Mouse (Mus musculus): Measurements from ENCODE around the gene Tedc2. TPM values are rescaled to one million over a fixed set of nuclear protein-coding genes. Genes with fewer than 3 reads are reported as not detected.

The Tedc2 gene
- polyA plus RNA-seq, 1 experiment from 2014 or later, result 8.9 TPM

DNA sequence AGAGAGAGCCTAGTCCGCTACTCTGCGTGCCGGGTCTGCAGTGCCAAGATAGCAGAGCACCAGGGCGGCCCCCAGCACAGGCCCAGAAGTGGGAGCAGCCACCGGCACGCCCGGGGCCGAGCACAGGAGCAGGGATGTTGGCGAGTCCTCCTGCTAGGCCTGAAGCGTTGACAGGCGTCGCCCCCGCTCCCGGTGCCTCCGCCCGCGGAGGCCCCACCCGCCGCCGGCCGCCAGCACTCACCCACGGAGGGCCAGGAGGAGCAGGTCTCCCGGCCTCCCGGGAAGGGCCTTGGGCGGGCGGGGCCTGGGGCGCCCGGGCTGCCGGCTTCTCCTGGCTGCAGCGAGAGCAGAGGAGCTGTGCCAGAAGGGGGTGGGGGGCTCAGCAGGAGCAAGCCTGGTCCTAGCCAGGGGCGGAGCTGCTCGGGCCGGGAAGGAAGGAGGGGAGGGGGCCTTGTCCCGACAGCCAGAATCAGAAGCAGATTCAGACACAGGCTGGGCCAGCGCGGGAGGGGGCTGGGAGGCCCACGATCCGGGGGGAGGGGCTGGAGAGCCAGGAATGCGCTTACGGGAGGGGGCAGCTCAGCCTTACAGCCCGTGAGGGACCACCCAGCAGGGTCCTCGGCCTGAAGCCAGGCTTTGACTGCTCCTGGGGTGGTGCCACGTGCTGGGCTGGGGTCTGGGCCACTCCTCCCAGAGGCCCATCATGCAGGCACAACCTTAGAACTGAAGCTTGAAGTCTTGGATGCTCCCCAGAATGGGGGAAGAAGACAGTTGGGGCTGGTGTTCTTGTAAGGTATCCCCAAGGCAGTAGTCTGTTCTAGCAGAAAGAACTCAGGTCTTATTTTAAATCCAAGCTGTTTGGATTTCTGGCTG is 11.4 kb downstream of the Tedc2 start, which contains the start of gene Ntn3:
TSS of gene Ntn3 (minus strand) at position 489 of the 873 bp plus-strand sequence.
- Histone ChIP-seq H3K36me3 (ENCODE audit: control insufficient read depth, insufficient read depth, low read length) (no peaks in the 10 kb centered on the region), H3K4me1 (ENCODE audit: control insufficient read depth, insufficient read depth, low read depth, low read length) (peaks cover 65% of the 10 kb centered on the region), H3K4me3 (ENCODE audit: low read length) (peak within 1 kb of the TSS; percentile 50), H3K9me3 (ENCODE audit: control insufficient read depth, low read length) (no peaks in the 10 kb centered on the region), H3K27me3 (replicated peaks; ENCODE audit: control insufficient read depth, insufficient read depth, low read length) (no peaks in the 10 kb centered on the region), H3K9ac (ENCODE audit: low read depth, low read length) (peak within 1 kb of the TSS; percentile 80), H3K4me2 (ENCODE audit: low read length) (peak within 1 kb of the TSS; percentile 82), H3K27ac (ENCODE audit: low read depth, low read length) (peak within 1 kb of the TSS; percentile 62)
- peak; percentile 15 for ATAC-seq
- under 1% methylated on average over 30 of the region's 43 CpGs for WGBS

GRCm38 (mm10) chr17:24208641-24209042 is 12.0 kb downstream of the Tedc2 start:
- Histone ChIP-seq H3K4me2 (ENCODE audit: low read length) (peak overlapping the region; percentile 82), H3K27ac (ENCODE audit: low read depth, low read length) (peak overlapping the region; percentile 62), H3K36me3 (ENCODE audit: control insufficient read depth, insufficient read depth, low read length) (no peaks in the 10 kb centered on the region), H3K27me3 (replicated peaks; ENCODE audit: control insufficient read depth, insufficient read depth, low read length) (no peaks in the 10 kb centered on the region), H3K9me3 (ENCODE audit: control insufficient read depth, low read length) (no peaks in the 10 kb centered on the region), H3K4me1 (ENCODE audit: control insufficient read depth, insufficient read depth, low read depth, low read length) (peaks cover 71% of the 10 kb centered on the region), H3K9ac (ENCODE audit: low read depth, low read length) (peak overlapping the region; percentile 80), H3K4me3 (ENCODE audit: low read length) (peak overlapping the region; percentile 50)
- no peak for ATAC-seq
- 5% methylated on average over 28 of the region's 29 CpGs for WGBS

- whole genome bisulfite sequencing, result 56% methylated on average over 34 of the region's 34 CpGs
- peak overlapping the region; percentile 62; the same call in 1 of the 2 replicates for H3K27ac ChIP-seq (ENCODE audit: low read depth, low read length)
- H3K36me3 ChIP-seq (ENCODE audit: control insufficient read depth, insufficient read depth, low read length), result no peaks in the 10 kb centered on the region
- no peak for ATAC-seq
- H3K27me3 ChIP-seq (replicated peaks; ENCODE audit: control insufficient read depth, insufficient read depth, low read length), result no peaks in the 10 kb centered on the region
- H3K4me3 ChIP-seq (ENCODE audit: low read length), result peak overlapping the region; percentile 50
- peaks cover 77% of the 10 kb centered on the region for H3K4me1 ChIP-seq (ENCODE audit: control insufficient read depth, insufficient read depth, low read depth, low read length)
- H3K9me3 ChIP-seq (ENCODE audit: control insufficient read depth, low read length), result no peaks in the 10 kb centered on the region
- H3K9ac ChIP-seq (ENCODE audit: low read depth, low read length), result peak overlapping the region; percentile 90
- H3K4me2 ChIP-seq (ENCODE audit: low read length), result peak overlapping the region; percentile 82
Observed at GRCm38 (mm10) chr17:24207768-24208640, 12.6 kb downstream of the Tedc2 start.

DNA sequence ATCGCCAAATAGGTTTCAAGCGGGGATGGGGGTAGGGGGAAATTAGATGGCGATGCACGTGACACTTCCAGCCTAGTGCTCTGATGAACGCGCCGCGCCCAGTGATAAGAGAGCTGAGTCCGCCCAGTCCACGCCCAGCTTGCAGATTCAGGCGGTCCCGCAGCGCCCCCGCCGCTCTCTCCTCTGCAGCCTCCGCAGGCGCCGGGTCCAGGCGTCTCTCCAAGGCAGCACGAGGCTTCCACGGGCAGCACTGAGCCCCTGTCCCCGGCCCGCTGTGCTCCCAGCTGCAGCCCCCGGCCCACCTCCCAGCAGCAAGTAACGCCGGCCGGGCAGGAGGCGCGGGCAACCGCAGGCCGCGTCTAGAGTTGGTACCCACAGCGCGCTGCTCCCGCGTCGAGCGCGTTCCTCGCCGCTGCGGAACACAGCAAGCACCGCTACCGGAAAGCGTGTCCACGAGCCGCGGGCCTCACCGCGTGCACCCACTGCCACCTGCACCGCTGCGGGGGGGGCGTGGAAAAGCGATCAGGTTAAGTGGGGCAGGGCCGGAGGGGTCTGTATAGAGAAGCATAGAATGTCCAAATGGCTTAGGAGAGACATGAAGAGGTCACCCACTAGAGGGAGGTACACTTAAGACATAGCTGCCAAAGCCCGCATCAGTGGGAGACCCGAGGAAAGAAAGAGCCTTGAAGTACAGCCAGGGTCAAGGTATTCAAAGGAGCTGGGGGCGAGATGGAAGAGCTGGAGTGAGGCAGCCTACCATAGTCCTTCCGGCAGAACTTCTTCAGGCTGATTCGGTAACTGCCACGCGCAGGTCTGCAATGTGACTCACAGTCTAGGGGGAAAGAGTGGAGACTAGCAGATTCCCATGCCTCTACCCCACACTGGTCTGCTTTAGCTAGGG is 13.9 kb downstream of the Tedc2 start:
- WGBS, result 5% methylated on average over 61 of the region's 62 CpGs
- Histone ChIP-seq H3K4me1 (ENCODE audit: control insufficient read depth, insufficient read depth, low read depth, low read length) (peaks cover 75% of the 10 kb centered on the region), H3K4me2 (ENCODE audit: low read length) (peak overlapping the region; percentile 82), H3K9me3 (ENCODE audit: control insufficient read depth, low read length) (no peaks in the 10 kb centered on the region), H3K36me3 (ENCODE audit: control insufficient read depth, insufficient read depth, low read length) (no peaks in the 10 kb centered on the region), H3K27me3 (replicated peaks; ENCODE audit: control insufficient read depth, insufficient read depth, low read length) (no peaks in the 10 kb centered on the region), H3K27ac (ENCODE audit: low read depth, low read length) (peak overlapping the region; percentile 77), H3K9ac (ENCODE audit: low read depth, low read length) (peak overlapping the region; percentile 90), H3K4me3 (ENCODE audit: low read length) (peak overlapping the region; percentile 77)
- peak; percentile 32 for ATAC-seq

DNA sequence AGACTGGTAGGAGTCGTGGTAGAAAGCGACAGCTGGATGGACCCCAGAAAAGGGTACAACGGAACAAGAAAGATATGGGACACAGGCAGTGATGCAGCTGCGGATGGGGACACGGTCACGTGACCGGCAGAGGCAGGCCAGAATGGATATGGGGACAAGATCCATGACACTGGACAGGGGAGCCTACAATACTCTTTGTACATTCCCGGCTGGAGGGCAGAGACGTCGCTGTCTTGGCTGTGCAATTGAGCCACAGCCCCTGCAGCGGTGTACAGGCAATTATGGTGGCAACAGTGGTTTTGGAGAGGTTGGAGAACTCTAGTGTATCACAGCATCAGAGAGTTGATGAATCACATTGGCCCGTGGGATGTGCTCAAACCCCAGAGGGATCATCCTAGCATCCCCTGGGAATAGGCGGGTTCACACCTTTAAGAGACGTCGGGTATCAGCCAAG is 14.7 kb downstream of the Tedc2 start:
- Histone ChIP-seq H3K9me3 (ENCODE audit: control insufficient read depth, low read length) (no peaks in the 10 kb centered on the region), H3K36me3 (ENCODE audit: control insufficient read depth, insufficient read depth, low read length) (no peaks in the 10 kb centered on the region), H3K4me2 (ENCODE audit: low read length) (peak overlapping the region; percentile 82), H3K27ac (ENCODE audit: low read depth, low read length) (peak overlapping the region; percentile 77), H3K9ac (ENCODE audit: low read depth, low read length) (peak overlapping the region; percentile 90), H3K4me1 (ENCODE audit: control insufficient read depth, insufficient read depth, low read depth, low read length) (peaks cover 68% of the 10 kb centered on the region), H3K27me3 (replicated peaks; ENCODE audit: control insufficient read depth, insufficient read depth, low read length) (no peaks in the 10 kb centered on the region), H3K4me3 (ENCODE audit: low read length) (peak overlapping the region; percentile 77)
- 4% methylated on average over 15 of the region's 15 CpGs for WGBS
- no peak; the same call in 1 of the 2 replicates for ATAC-seq

DNA sequence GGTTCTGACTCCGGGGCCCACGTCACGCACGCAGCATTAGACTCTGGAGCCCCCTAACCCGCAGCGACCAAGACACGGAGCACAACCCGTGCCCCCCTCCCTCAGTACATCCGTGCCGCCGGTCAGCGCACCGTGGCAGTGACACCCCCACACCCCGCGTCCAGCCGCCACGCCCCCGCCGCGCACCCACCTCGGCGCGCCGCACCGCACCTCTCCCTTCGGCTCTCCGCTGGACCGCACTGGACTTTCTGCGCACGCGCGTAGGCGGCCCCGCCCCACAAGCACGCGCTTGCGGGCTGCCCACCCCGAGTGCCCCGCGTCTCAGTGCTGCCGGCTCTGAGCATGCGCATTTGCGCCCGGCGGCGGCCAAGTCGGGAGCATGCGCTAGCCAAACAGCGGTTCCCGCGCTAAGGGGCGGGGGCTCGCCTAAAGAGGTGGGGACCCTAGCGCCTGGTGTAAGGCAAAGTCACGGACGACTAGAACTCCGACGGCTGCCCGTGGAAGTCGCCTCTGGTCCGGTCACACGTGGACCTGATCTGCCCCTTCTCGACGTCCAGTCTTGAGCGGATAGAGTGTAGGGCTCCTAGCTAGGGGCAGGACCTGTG is 15.3 kb downstream of the Tedc2 start, which contains the start of gene Tbc1d24:
TSS of gene Tbc1d24 (minus strand) at position 279 of the 605 bp plus-strand sequence.
- ATAC-seq, result peak; percentile 80
- H3K4me1 ChIP-seq (ENCODE audit: control insufficient read depth, insufficient read depth, low read depth, low read length), result peaks cover 63% of the 10 kb centered on the region
- H3K27ac ChIP-seq (ENCODE audit: low read depth, low read length), result peak within 1 kb of the TSS; percentile 77
- H3K36me3 ChIP-seq (ENCODE audit: control insufficient read depth, insufficient read depth, low read length), result no peaks in the 10 kb centered on the region
- no peaks in the 10 kb centered on the region for H3K27me3 ChIP-seq (replicated peaks; ENCODE audit: control insufficient read depth, insufficient read depth, low read length)
- H3K9ac ChIP-seq (ENCODE audit: low read depth, low read length), result peak within 1 kb of the TSS; percentile 90
- H3K4me3 ChIP-seq (ENCODE audit: low read length), result peak within 1 kb of the TSS; percentile 77
- H3K4me2 ChIP-seq (ENCODE audit: low read length), result peak within 1 kb of the TSS; percentile 82
- under 1% methylated on average over 49 of the region's 65 CpGs for WGBS
- H3K9me3 ChIP-seq (ENCODE audit: control insufficient read depth, low read length), result no peaks in the 10 kb centered on the region

- H3K4me2 ChIP-seq (ENCODE audit: low read length), result peak overlapping the region; percentile 82
- no peaks in the 10 kb centered on the region for H3K27me3 ChIP-seq (replicated peaks; ENCODE audit: control insufficient read depth, insufficient read depth, low read length)
- no peaks in the 10 kb centered on the region for H3K36me3 ChIP-seq (ENCODE audit: control insufficient read depth, insufficient read depth, low read length)
- H3K4me3 ChIP-seq (ENCODE audit: low read length), result peak overlapping the region; percentile 77
- 6% methylated on average over 7 of the region's 7 CpGs for WGBS
- H3K4me1 ChIP-seq (ENCODE audit: control insufficient read depth, insufficient read depth, low read depth, low read length), result peaks cover 65% of the 10 kb centered on the region
- H3K9me3 ChIP-seq (ENCODE audit: control insufficient read depth, low read length), result no peaks in the 10 kb centered on the region
- ATAC-seq, result no peak
- H3K9ac ChIP-seq (ENCODE audit: low read depth, low read length), result peak overlapping the region; percentile 90
- peak overlapping the region; percentile 59 for H3K27ac ChIP-seq (ENCODE audit: low read depth, low read length)
Observed at GRCm38 (mm10) chr17:24204846-24205245, 15.8 kb downstream of the Tedc2 start.
